Mouse (Mus musculus): ENCODE results near the gene Gm7945. TPM values are rescaled to one million over a fixed set of nuclear protein-coding genes. Genes with fewer than 3 reads are reported as not detected.

The Gm7945 gene
- polyA plus RNA-seq (2015; fragmentation: Nextera tagmentation; extraction: Ambion mirVana), result not detected in 2 replicates

DNA sequence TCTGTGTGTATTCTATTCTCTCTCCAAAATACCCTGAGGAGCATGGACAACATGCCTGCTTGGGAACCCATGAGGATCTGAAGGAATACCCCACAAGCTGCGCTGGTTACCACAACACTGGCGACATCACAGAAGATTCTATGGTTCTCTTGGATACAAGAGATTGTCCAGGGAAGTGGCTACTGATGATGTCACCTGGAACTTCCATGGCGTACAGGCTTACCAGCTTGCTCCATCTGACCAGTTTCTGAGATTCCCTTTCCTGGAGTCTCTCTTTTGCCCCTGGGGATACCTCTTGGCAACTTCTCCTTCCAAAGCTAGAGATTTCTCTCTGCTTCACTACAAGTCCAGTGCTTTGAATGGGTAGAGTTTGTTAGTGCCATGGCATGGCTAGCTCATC, at the start of gene Gm7945:
Gm7945 (minus strand) TSS at position 101 of the 400 bp plus-strand sequence.

DNA sequence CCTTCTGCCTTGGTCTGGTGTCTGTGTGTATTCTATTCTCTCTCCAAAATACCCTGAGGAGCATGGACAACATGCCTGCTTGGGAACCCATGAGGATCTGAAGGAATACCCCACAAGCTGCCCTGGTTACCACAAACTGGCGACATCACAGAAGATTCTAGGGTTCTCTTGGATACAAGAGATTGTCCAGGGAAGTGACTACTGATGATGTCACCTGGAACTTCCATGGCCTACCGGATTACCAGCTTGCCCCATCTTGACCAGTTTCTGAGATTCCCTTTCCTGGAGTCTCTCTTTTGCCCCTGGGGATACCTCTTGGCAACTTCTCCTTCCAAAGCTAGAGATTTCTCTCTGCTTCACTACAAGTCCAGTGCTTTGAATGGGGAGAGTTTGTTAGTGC, 22.0 kb upstream of the Gm7945 start, which contains the start of gene Gm6482:
Gm6482 (minus strand) TSS at position 101 of the 400 bp plus-strand sequence.

DNA sequence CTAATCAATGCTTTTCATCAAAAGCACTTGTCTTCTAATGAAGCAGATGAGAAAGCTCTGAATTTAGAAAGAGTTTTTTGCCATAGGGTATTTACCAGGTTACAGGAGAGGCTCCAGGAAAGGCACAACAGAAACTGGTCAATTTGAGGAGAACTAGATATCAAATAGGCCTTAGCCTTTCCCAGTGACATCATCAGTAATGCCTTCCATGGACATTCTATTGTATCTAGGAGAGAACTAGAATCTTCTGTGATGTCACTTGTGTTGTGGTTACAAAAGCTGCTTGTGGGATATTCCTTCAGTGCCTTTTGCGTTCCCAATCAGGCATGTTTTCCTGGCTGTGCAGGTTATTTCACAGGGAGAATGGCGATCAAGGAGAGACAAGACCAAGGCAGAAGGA, 37.9 kb downstream of the Gm7945 start, which contains the start of gene Gm5798:
Gm5798 (plus strand) TSS at position 301 of the 400 bp plus-strand sequence.

Other genes with a start within 250 kb of the Gm7945 start
- 1.3 and 2.0 TPM in 2 replicates for gene Mbl1, start 234.9 kb downstream of the Gm7945 start, polyA plus RNA-seq (2015; fragmentation: Nextera tagmentation; extraction: Ambion mirVana)
- gene Sftpd, start 201.2 kb downstream of the Gm7945 start, polyA plus RNA-seq (2015; fragmentation: Nextera tagmentation; extraction: Ambion mirVana), result 1.0 and 1.2 TPM in 2 replicates
- not detected in 2 replicates for gene Gm2832, start 107.6 kb downstream of the Gm7945 start, polyA plus RNA-seq (2015; fragmentation: Nextera tagmentation; extraction: Ambion mirVana)
- gene Gm5798, start 37.8 kb downstream of the Gm7945 start, polyA plus RNA-seq (2015; fragmentation: Nextera tagmentation; extraction: Ambion mirVana), result not detected in 2 replicates
- not detected in 2 replicates for gene Gm6482, start 21.9 kb upstream of the Gm7945 start, polyA plus RNA-seq (2015; fragmentation: Nextera tagmentation; extraction: Ambion mirVana)
- not detected in 2 replicates for gene Gm7954, start 67.1 kb upstream of the Gm7945 start, polyA plus RNA-seq (2015; fragmentation: Nextera tagmentation; extraction: Ambion mirVana)
- gene Gm3486, start 103.1 kb upstream of the Gm7945 start, polyA plus RNA-seq (2015; fragmentation: Nextera tagmentation; extraction: Ambion mirVana), result not detected in 2 replicates
- not detected in 2 replicates for gene Gm7970, start 169.2 kb upstream of the Gm7945 start, polyA plus RNA-seq (2015; fragmentation: Nextera tagmentation; extraction: Ambion mirVana)
- gene 1700049E17Rik2, start 186.8 kb upstream of the Gm7945 start, polyA plus RNA-seq (2015; fragmentation: Nextera tagmentation; extraction: Ambion mirVana), result not detected in 2 replicates
- gene Gm3072, start 238.2 kb upstream of the Gm7945 start, polyA plus RNA-seq (2015; fragmentation: Nextera tagmentation; extraction: Ambion mirVana), result not detected in 2 replicates